Mouse (Mus musculus): ENCODE results near the gene Klhl13. TPM values are rescaled to one million over a fixed set of nuclear protein-coding genes. Genes with fewer than 3 reads are reported as not detected.

Klhl13 gene
- 0.51 and 0.57 TPM in 2 replicates for polyA plus RNA-seq (2012; rRNA removed)

- no peaks in the 10 kb centered on the region for H3K4me1 ChIP-seq (ENCODE audit: control insufficient read depth, insufficient read depth, low read length)
- H3K27me3 ChIP-seq (ENCODE audit: control insufficient read depth, insufficient read depth, low read length): no peaks in the 10 kb centered on the region
- H3K36me3 ChIP-seq (ENCODE audit: control insufficient read depth, insufficient read depth, low read length): no peaks in the 10 kb centered on the region
- H3K4me3 ChIP-seq (ENCODE audit: control insufficient read depth, low read depth, low read length): peak within 1 kb of the TSS; percentile 75
- no peak for TF ChIP-seq CTCF (IDR thresholded peaks at IDR 0.05; ENCODE audit: control insufficient read depth, insufficient read depth, insufficient replicate concordance, low read depth, low read length)
- no peak for TF ChIP-seq POLR2A (IDR thresholded peaks at IDR 0.05; ENCODE audit: control insufficient read depth, low read depth, low read length)
- H3K27ac ChIP-seq (ENCODE audit: control insufficient read depth, insufficient read depth, low read depth, low read length): no peak within 1 kb of the TSS
Measured at GRCm38 (mm10) chrX:23364514-23365381, at the start of gene Klhl13. Gene Klhl13, minus strand, starts transcription at chrX:23365082.

GRCm38 (mm10) chrX:23409296-23410149 lies 44.6 kb upstream of the Klhl13 start:
- no peaks in the 10 kb centered on the region for H3K36me3 ChIP-seq (ENCODE audit: control insufficient read depth, insufficient read depth, low read length)
- no peak overlapping the region for H3K4me3 ChIP-seq (ENCODE audit: control insufficient read depth, low read depth, low read length)
- no peak overlapping the region for H3K27ac ChIP-seq (ENCODE audit: control insufficient read depth, insufficient read depth, low read depth, low read length)
- H3K4me1 ChIP-seq (ENCODE audit: control insufficient read depth, insufficient read depth, low read length): no peaks in the 10 kb centered on the region
- TF ChIP-seq CTCF (IDR thresholded peaks at IDR 0.05; ENCODE audit: control insufficient read depth, insufficient read depth, insufficient replicate concordance, low read depth, low read length) (no peak), POLR2A (IDR thresholded peaks at IDR 0.05; ENCODE audit: control insufficient read depth, low read depth, low read length) (no peak)
- no peaks in the 10 kb centered on the region for H3K27me3 ChIP-seq (ENCODE audit: control insufficient read depth, insufficient read depth, low read length)

GRCm38 (mm10) chrX:23388716-23389115 lies 23.8 kb upstream of the Klhl13 start:
- no peaks in the 10 kb centered on the region for H3K27me3 ChIP-seq (ENCODE audit: control insufficient read depth, insufficient read depth, low read length)
- H3K27ac ChIP-seq (ENCODE audit: control insufficient read depth, insufficient read depth, low read depth, low read length): no peak overlapping the region
- H3K36me3 ChIP-seq (ENCODE audit: control insufficient read depth, insufficient read depth, low read length): no peaks in the 10 kb centered on the region
- H3K4me1 ChIP-seq (ENCODE audit: control insufficient read depth, insufficient read depth, low read length): no peaks in the 10 kb centered on the region
- TF ChIP-seq CTCF (IDR thresholded peaks at IDR 0.05; ENCODE audit: control insufficient read depth, insufficient read depth, insufficient replicate concordance, low read depth, low read length) (no peak), POLR2A (IDR thresholded peaks at IDR 0.05; ENCODE audit: control insufficient read depth, low read depth, low read length) (no peak)
- H3K4me3 ChIP-seq (ENCODE audit: control insufficient read depth, low read depth, low read length): no peak overlapping the region

- Histone ChIP-seq H3K4me1 (ENCODE audit: control insufficient read depth, insufficient read depth, low read length) (no peaks in the 10 kb centered on the region), H3K36me3 (ENCODE audit: control insufficient read depth, insufficient read depth, low read length) (no peaks in the 10 kb centered on the region), H3K27me3 (ENCODE audit: control insufficient read depth, insufficient read depth, low read length) (no peaks in the 10 kb centered on the region), H3K4me3 (ENCODE audit: control insufficient read depth, low read depth, low read length) (no peak overlapping the region), H3K27ac (ENCODE audit: control insufficient read depth, insufficient read depth, low read depth, low read length) (no peak overlapping the region)
- TF ChIP-seq CTCF (IDR thresholded peaks at IDR 0.05; ENCODE audit: control insufficient read depth, insufficient read depth, insufficient replicate concordance, low read depth, low read length): no peak
- no peak for TF ChIP-seq POLR2A (IDR thresholded peaks at IDR 0.05; ENCODE audit: control insufficient read depth, low read depth, low read length)
Measured at GRCm38 (mm10) chrX:23363441-23363840, 1.4 kb downstream of the Klhl13 start.

- no peaks in the 10 kb centered on the region for H3K36me3 ChIP-seq (ENCODE audit: control insufficient read depth, insufficient read depth, low read length)
- TF ChIP-seq POLR2A (IDR thresholded peaks at IDR 0.05; ENCODE audit: control insufficient read depth, low read depth, low read length) (no peak), CTCF (IDR thresholded peaks at IDR 0.05; ENCODE audit: control insufficient read depth, insufficient read depth, insufficient replicate concordance, low read depth, low read length) (no peak)
- H3K4me3 ChIP-seq (ENCODE audit: control insufficient read depth, low read depth, low read length): no peak overlapping the region
- H3K27ac ChIP-seq (ENCODE audit: control insufficient read depth, insufficient read depth, low read depth, low read length): no peak overlapping the region
- no peaks in the 10 kb centered on the region for H3K27me3 ChIP-seq (ENCODE audit: control insufficient read depth, insufficient read depth, low read length)
- H3K4me1 ChIP-seq (ENCODE audit: control insufficient read depth, insufficient read depth, low read length): no peaks in the 10 kb centered on the region
Measured at GRCm38 (mm10) chrX:23360446-23360845, 4.4 kb downstream of the Klhl13 start.

- no peak overlapping the region for H3K27ac ChIP-seq (ENCODE audit: control insufficient read depth, insufficient read depth, low read depth, low read length)
- no peaks in the 10 kb centered on the region for H3K27me3 ChIP-seq (ENCODE audit: control insufficient read depth, insufficient read depth, low read length)
- TF ChIP-seq POLR2A (IDR thresholded peaks at IDR 0.05; ENCODE audit: control insufficient read depth, low read depth, low read length) (no peak), CTCF (IDR thresholded peaks at IDR 0.05; ENCODE audit: control insufficient read depth, insufficient read depth, insufficient replicate concordance, low read depth, low read length) (no peak)
- no peaks in the 10 kb centered on the region for H3K36me3 ChIP-seq (ENCODE audit: control insufficient read depth, insufficient read depth, low read length)
- H3K4me1 ChIP-seq (ENCODE audit: control insufficient read depth, insufficient read depth, low read length): no peaks in the 10 kb centered on the region
- no peak overlapping the region for H3K4me3 ChIP-seq (ENCODE audit: control insufficient read depth, low read depth, low read length)
Measured at GRCm38 (mm10) chrX:23350083-23350482, 14.8 kb downstream of the Klhl13 start.

GRCm38 (mm10) chrX:23328116-23328515 lies 36.8 kb downstream of the Klhl13 start:
- no peak overlapping the region for H3K27ac ChIP-seq (ENCODE audit: control insufficient read depth, insufficient read depth, low read depth, low read length)
- H3K4me3 ChIP-seq (ENCODE audit: control insufficient read depth, low read depth, low read length): no peak overlapping the region
- no peaks in the 10 kb centered on the region for H3K27me3 ChIP-seq (ENCODE audit: control insufficient read depth, insufficient read depth, low read length)
- TF ChIP-seq POLR2A (IDR thresholded peaks at IDR 0.05; ENCODE audit: control insufficient read depth, low read depth, low read length): no peak
- no peak for TF ChIP-seq CTCF (IDR thresholded peaks at IDR 0.05; ENCODE audit: control insufficient read depth, insufficient read depth, insufficient replicate concordance, low read depth, low read length)
- H3K36me3 ChIP-seq (ENCODE audit: control insufficient read depth, insufficient read depth, low read length): no peaks in the 10 kb centered on the region
- H3K4me1 ChIP-seq (ENCODE audit: control insufficient read depth, insufficient read depth, low read length): no peaks in the 10 kb centered on the region
